Mouse (Mus musculus): ENCODE results near the gene Olfr1299. TPM values are rescaled to one million over a fixed set of nuclear protein-coding genes. Genes with fewer than 3 reads are reported as not detected.

Olfr1299 gene
- polyA plus RNA-seq (2015; fragmentation: Nextera tagmentation; extraction: Ambion mirVana), result not detected in 2 replicates

- no peaks in the 10 kb centered on the region for H3K4me1 ChIP-seq (replicated peaks)
Measured at GRCm38 (mm10) chr2:111661119-111661518, at the start of gene Olfr1299. TSS of gene Olfr1299 (plus strand) at chr2:111661419.

GRCm38 (mm10) chr2:111626397-111626796 lies 34.8 kb upstream of the Olfr1299 start, which contains the start of gene Olfr1297:
TSS of gene Olfr1297 (minus strand) at chr2:111626497.
- Histone ChIP-seq H3K36me3 (replicated peaks) (no peaks in the 10 kb centered on the region), H3K9me3 (replicated peaks) (no peaks in the 10 kb centered on the region), H3K27me3 (no peaks in the 10 kb centered on the region), H3K27ac (replicated peaks) (no peak within 1 kb of the TSS), H3K9ac (no peak within 1 kb of the TSS), H3K4me2 (no peak within 1 kb of the TSS), H3K4me1 (replicated peaks) (no peaks in the 10 kb centered on the region), H3K4me3 (replicated peaks) (no peak within 1 kb of the TSS)
- ATAC-seq (ENCODE audit: insufficient read depth), result no peak
- 37% methylated on average over 1 of the region's 1 CpGs for WGBS (ENCODE audit: insufficient replicate concordance)

More at GRCm38 (mm10) chr2:111661119-111661518, at the start of gene Olfr1299:
- Histone ChIP-seq H3K27me3 (no peaks in the 10 kb centered on the region), H3K9me3 (replicated peaks) (no peaks in the 10 kb centered on the region), H3K27ac (replicated peaks) (no peak within 1 kb of the TSS), H3K9ac (no peak within 1 kb of the TSS), H3K4me2 (no peak within 1 kb of the TSS), H3K4me3 (replicated peaks) (no peak within 1 kb of the TSS), H3K36me3 (replicated peaks) (no peaks in the 10 kb centered on the region)
- 59% methylated on average over 4 of the region's 4 CpGs for WGBS (ENCODE audit: insufficient replicate concordance)
- ATAC-seq (ENCODE audit: insufficient read depth), result no peak

- ATAC-seq (ENCODE audit: insufficient read depth), result no peak
- 55% methylated on average over 1 of the region's 1 CpGs for WGBS (ENCODE audit: insufficient replicate concordance)
Measured at GRCm38 (mm10) chr2:111649101-111649500, 12.1 kb upstream of the Olfr1299 start, which contains the start of gene Olfr1298. TSS of gene Olfr1298 (minus strand) at chr2:111649201.

More at GRCm38 (mm10) chr2:111649101-111649500, 12.1 kb upstream of the Olfr1299 start, which contains the start of gene Olfr1298:
- Histone ChIP-seq H3K27me3 (no peaks in the 10 kb centered on the region), H3K4me1 (replicated peaks) (no peaks in the 10 kb centered on the region), H3K36me3 (replicated peaks) (no peaks in the 10 kb centered on the region), H3K9ac (no peak within 1 kb of the TSS), H3K9me3 (replicated peaks) (no peaks in the 10 kb centered on the region), H3K4me3 (replicated peaks) (no peak within 1 kb of the TSS), H3K4me2 (no peak within 1 kb of the TSS), H3K27ac (replicated peaks) (no peak within 1 kb of the TSS)

Other genes with a start within 250 kb of the Olfr1299 start
- gene Olfr1286, start 238.3 kb upstream of the Olfr1299 start, polyA plus RNA-seq (2015; fragmentation: Nextera tagmentation; extraction: Ambion mirVana), result not detected in 2 replicates
- not detected in 2 replicates for gene Olfr1287, start 212.3 kb upstream of the Olfr1299 start, polyA plus RNA-seq (2015; fragmentation: Nextera tagmentation; extraction: Ambion mirVana)
- gene Olfr1288, start 187.3 kb upstream of the Olfr1299 start, polyA plus RNA-seq (2015; fragmentation: Nextera tagmentation; extraction: Ambion mirVana), result not detected in 2 replicates
- gene Olfr1289, start 180.6 kb upstream of the Olfr1299 start, polyA plus RNA-seq (2015; fragmentation: Nextera tagmentation; extraction: Ambion mirVana), result not detected in 2 replicates
- gene Olfr1290, start 167.6 kb upstream of the Olfr1299 start, polyA plus RNA-seq (2015; fragmentation: Nextera tagmentation; extraction: Ambion mirVana), result not detected in 2 replicates
- not detected in 2 replicates for gene Olfr1291-ps1, start 164.2 kb upstream of the Olfr1299 start, polyA plus RNA-seq (2015; fragmentation: Nextera tagmentation; extraction: Ambion mirVana)
- not detected in 2 replicates for gene Olfr1293-ps, start 136.2 kb upstream of the Olfr1299 start, polyA plus RNA-seq (2015; fragmentation: Nextera tagmentation; extraction: Ambion mirVana)
- not detected in 2 replicates for gene Olfr1294, start 121.1 kb upstream of the Olfr1299 start, polyA plus RNA-seq (2015; fragmentation: Nextera tagmentation; extraction: Ambion mirVana)
- gene Olfr1295, start 91.7 kb upstream of the Olfr1299 start, polyA plus RNA-seq (2015; fragmentation: Nextera tagmentation; extraction: Ambion mirVana), result not detected in 2 replicates
- gene Olfr1297, start 34.9 kb upstream of the Olfr1299 start, polyA plus RNA-seq (2015; fragmentation: Nextera tagmentation; extraction: Ambion mirVana), result not detected in 2 replicates
- not detected in 2 replicates for gene Olfr1298, start 12.2 kb upstream of the Olfr1299 start, polyA plus RNA-seq (2015; fragmentation: Nextera tagmentation; extraction: Ambion mirVana)
- gene Olfr1301, start 89.6 kb downstream of the Olfr1299 start, polyA plus RNA-seq (2015; fragmentation: Nextera tagmentation; extraction: Ambion mirVana), result not detected in 2 replicates
- not detected in 2 replicates for gene Olfr1302, start 116.0 kb downstream of the Olfr1299 start, polyA plus RNA-seq (2015; fragmentation: Nextera tagmentation; extraction: Ambion mirVana)
- gene Olfr1303, start 158.9 kb downstream of the Olfr1299 start, polyA plus RNA-seq (2015; fragmentation: Nextera tagmentation; extraction: Ambion mirVana), result not detected in 2 replicates
- not detected in 2 replicates for gene Olfr1305, start 215.7 kb downstream of the Olfr1299 start, polyA plus RNA-seq (2015; fragmentation: Nextera tagmentation; extraction: Ambion mirVana)